Mouse (Mus musculus) limb, embryonic 10.5 days (tissue): ENCODE measurements around the gene Snx30. TPM values are rescaled to one million over a fixed set of nuclear protein-coding genes. Genes with fewer than 3 reads are reported as not detected.
A peak's percentile ranks its signal among the peaks of the same experiment; 100 is the strongest.

ENCODE experiments used
- DNase-seq: peaks from one replicate; pipeline ENCODE4 v3.0.0-alpha.2; 2017; ENCODE audit warnings: low spot score
- H3K27ac ChIP-seq: fragments of 300-500 bp; sonication (generic); 2 replicates; pipeline ENCODE4 v1.5.1; 2016; ENCODE audit warnings: mild to moderate bottlenecking
- H3K27me3 ChIP-seq: fragments of 300-500 bp; sonication (generic); 2 replicates; pipeline ENCODE4 v1.6.1; 2016; ENCODE audit warnings: low read depth, mild to moderate bottlenecking; ENCODE audit not compliant: poor library complexity, severe bottlenecking
- H3K36me3 ChIP-seq: fragments of 300-500 bp; sonication (generic); 2 replicates; pipeline ENCODE4 v1.6.1; 2016; ENCODE audit warnings: mild to moderate bottlenecking, moderate library complexity
- H3K4me1 ChIP-seq: fragments of 300-500 bp; sonication (generic); 2 replicates; pipeline ENCODE4 v1.6.1; 2016
- H3K4me3 ChIP-seq: fragments of 300-500 bp; sonication (generic); 2 replicates; pipeline ENCODE4 v1.5.1; 2016; ENCODE audit warnings: mild to moderate bottlenecking, moderate library complexity
- H3K9me3 ChIP-seq: fragments of 300-500 bp; sonication (generic); replicated peaks from 2 replicates; pipeline ENCODE4 v1.6.1; 2016; ENCODE audit warnings: mild to moderate bottlenecking
- WGBS: fragments of 180-500 bp; shearing (Covaris S2); methylation state at CpG from one replicate; pipeline ENCODE4 v1.1.7; 2016; 5-methylcytosine and 5-hydroxymethylcytosine counted together
- polyA plus RNA-seq: library from polyadenylated mRNA; unstranded; fragments of >200 nt; fragmentation: Nextera tagmentation; extraction: Ambion mirVana; gene quantifications from 2 replicates; pipeline ENCODE4 v1.2.1, GENCODE M21; 2016

Snx30 gene
- polyA plus RNA-seq, 1 experiment from 2014 or later = 5.3 TPM

DNA sequence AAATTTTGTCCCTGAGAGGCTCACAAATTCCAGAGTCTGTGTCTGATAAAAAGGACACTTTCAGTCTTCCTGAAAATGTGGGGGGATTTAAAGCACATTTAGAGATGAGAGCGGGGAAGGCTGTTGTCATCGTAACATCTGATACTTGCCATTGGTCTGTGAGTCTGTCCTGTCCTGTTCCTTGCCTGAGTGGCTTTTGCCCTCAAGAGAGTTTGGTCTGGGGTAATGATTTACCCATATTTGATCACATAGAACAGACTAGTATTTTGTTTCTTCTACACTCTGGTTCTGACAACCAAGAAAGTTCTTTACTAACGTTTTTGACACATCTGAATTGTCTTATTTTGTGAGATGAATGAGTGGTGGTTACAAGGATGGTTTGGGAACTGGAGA, 39.6 kb downstream of the Snx30 start:
- no peaks in the 10 kb centered on the region for H3K27me3 ChIP-seq
- no peaks in the 10 kb centered on the region for H3K36me3 ChIP-seq
- H3K27ac ChIP-seq = no peak overlapping the region
- WGBS = 86% methylated on average over 3 of the region's 3 CpGs
- peaks cover 3% of the 10 kb centered on the region for H3K4me1 ChIP-seq
- no peaks in the 10 kb centered on the region for H3K9me3 ChIP-seq
- DNase-seq = no peak
- H3K4me3 ChIP-seq = no peak overlapping the region

DNA sequence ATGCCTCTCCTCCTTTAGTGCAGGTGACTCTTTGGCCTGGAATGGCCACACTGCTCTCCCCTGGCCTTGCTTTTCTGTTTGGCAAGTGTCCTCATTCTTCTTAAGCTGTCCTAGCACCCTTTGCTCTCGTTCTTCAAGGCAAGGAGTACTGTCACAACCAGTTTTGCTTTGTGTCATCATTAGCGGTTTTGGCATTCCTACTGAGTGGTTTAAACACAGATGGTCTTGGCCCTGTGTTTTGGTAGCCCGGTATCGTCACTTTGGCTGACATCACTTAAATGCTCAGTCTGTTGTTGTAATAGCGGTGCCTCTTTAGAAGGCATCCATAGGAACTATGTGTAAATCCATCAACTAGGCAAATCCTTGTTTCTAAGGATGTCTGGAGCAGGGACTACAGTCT, 41.8 kb downstream of the Snx30 start:
- Histone ChIP-seq H3K27me3 (no peaks in the 10 kb centered on the region), H3K4me3 (no peak overlapping the region), H3K27ac (no peak overlapping the region), H3K36me3 (no peaks in the 10 kb centered on the region), H3K9me3 (no peaks in the 10 kb centered on the region), H3K4me1 (peaks cover 2% of the 10 kb centered on the region)
- no peak for DNase-seq
- WGBS = 90% methylated on average over 5 of the region's 5 CpGs

DNA sequence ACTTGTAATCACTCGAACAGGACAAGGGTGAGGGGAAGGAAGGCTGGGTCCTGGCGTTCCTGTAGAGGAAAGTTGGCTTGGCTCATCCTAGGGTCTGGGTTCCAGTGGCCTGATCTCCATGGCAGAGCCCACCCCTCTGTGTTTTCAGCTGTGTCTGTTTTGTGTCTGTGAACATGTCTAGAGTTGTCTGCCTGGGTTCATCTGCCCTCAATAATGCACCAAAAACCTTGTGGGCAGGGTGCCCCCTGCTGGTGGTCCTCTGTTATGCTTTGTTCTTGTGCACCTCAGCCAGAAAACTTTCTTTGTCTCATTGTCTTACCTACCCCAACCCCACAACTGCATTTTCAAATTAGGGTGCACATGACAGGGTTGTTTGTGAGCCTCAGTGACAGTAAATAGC, 44.5 kb downstream of the Snx30 start:
- DNase-seq = peak; percentile 70
- Histone ChIP-seq H3K27me3 (no peaks in the 10 kb centered on the region), H3K9me3 (no peaks in the 10 kb centered on the region), H3K36me3 (no peaks in the 10 kb centered on the region), H3K27ac (peak overlapping the region; percentile 30; the same call in 1 of the 2 replicates), H3K4me1 (no peaks in the 10 kb centered on the region), H3K4me3 (no peak overlapping the region)
- 63% methylated on average over 2 of the region's 2 CpGs for WGBS

DNA sequence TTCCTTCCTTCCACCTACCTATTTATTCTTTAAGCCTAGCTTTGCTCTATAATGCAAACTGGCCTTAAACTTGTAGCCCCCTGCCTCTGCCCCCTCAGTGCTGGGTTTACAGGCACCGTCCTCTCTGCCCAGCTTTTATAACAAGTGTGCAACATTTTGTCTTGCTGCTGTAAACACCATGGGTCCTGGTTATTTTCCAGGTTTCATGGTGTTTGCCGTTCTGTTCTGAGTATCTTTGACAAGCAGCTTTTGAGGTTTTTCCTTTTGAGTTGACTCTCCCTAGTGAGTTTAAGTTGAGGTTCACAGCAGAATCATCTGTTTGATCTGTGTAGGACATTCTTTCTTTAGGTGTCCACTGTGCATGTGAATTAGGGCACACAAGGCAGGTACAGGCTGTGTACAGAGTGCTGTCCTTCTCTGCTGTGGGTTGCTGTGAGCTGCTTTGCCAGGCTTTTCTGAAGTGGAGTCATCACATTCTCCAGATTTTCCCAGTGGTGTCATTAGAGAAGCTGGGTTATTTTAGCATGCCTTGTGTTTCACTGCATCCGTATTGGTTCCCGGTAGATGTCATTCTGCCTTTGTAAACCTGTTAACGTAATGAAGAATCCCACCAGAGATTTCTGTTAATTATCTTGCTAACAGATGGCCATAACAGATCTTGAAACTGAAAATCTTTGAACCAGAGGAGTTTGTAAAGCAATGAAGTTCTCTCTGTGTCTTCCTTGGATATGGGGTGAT, 45.4 kb downstream of the Snx30 start:
- H3K4me1 ChIP-seq = no peaks in the 10 kb centered on the region
- no peaks in the 10 kb centered on the region for H3K36me3 ChIP-seq
- no peaks in the 10 kb centered on the region for H3K9me3 ChIP-seq
- H3K27me3 ChIP-seq = no peaks in the 10 kb centered on the region
- H3K4me3 ChIP-seq = no peak overlapping the region
- no peak overlapping the region for H3K27ac ChIP-seq
- 95% methylated on average over 5 of the region's 5 CpGs for WGBS
- DNase-seq = no peak

DNA sequence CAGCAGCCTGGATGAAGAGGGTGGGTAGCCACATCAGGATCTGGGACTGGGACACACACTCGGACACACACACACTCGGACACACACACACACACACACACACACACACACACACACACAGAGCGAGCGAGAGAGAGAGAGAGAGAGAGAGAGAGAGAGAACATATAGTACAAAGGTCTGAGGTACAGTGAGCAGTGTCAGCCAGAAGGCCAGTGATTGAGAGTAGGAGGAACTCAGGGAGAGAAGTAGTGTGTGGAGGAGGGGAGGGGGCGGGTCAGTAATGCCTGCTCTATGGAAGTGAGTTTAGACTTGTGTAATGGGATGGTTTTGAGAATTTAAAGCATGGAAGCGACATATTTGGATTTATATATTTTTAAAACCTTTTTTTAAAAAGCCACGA, 47.5 kb downstream of the Snx30 start:
- no peak overlapping the region for H3K4me3 ChIP-seq
- no peak overlapping the region for H3K27ac ChIP-seq
- no peaks in the 10 kb centered on the region for H3K27me3 ChIP-seq
- H3K4me1 ChIP-seq = no peaks in the 10 kb centered on the region
- no peaks in the 10 kb centered on the region for H3K36me3 ChIP-seq
- DNase-seq = no peak
- H3K9me3 ChIP-seq = no peaks in the 10 kb centered on the region
- 91% methylated on average over 7 of the region's 7 CpGs for WGBS

DNA sequence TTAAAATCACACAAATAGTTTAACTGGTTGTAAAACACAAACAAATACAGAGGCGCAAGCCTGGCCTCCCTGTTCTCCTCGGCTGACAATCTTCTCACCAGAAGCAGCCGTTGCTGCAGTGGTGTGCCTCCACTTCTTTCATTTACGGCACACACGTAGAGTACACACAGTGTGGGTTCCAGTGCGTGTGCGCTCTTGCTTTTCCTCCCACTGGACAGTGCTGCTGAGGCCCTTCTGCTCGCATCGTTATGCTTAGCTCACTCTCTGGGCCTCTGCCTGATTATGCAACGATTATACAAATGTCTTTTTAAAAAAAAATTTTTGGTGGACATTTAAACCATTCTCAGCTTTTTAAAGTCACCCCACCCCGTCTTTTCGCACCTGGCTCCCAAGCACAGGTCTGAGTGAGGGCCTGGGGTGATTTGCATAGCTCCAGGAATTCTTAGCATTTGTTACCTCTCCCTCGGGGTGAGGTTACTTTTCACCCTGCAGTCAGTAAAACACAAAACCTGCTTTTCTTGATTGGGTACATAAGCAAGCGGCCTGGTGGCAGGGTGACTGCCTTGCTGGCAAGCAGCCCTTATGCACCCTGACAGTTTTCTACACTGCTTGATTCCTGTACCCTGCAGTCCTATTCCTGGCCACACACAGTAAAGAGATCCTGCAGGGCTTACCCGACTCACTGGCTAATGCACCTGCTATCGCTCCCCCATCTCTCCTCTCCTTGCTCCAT, 54.2 kb downstream of the Snx30 start:
- H3K27me3 ChIP-seq = no peaks in the 10 kb centered on the region
- no peak overlapping the region for H3K27ac ChIP-seq
- WGBS = 63% methylated on average over 16 of the region's 16 CpGs
- H3K4me1 ChIP-seq = peaks cover 16% of the 10 kb centered on the region
- no peak for DNase-seq
- H3K9me3 ChIP-seq = no peaks in the 10 kb centered on the region
- H3K36me3 ChIP-seq = no peaks in the 10 kb centered on the region
- no peak overlapping the region for H3K4me3 ChIP-seq

DNA sequence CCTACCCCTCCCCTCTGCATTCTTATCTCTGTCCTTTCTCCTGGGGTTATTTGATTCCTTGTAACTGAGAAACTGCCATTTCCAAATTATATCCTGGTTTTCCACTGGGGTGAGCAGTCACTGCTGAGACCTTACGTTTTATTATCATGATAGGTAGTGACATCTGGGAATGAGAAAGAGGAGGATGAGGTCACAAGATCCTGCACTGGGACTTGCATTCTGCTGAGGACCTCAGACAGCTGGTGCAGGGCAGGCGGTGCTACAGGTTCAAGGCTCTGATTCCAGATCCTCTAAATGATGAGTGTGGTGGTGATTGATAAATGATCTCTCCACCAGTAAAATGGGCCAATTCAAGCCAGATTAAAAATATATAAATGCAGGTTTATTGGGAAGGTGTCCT, 54.8 kb downstream of the Snx30 start:
- Histone ChIP-seq H3K4me3 (no peak overlapping the region), H3K4me1 (peaks cover 16% of the 10 kb centered on the region), H3K36me3 (no peaks in the 10 kb centered on the region), H3K27ac (no peak overlapping the region), H3K27me3 (no peaks in the 10 kb centered on the region), H3K9me3 (no peaks in the 10 kb centered on the region)
- DNase-seq = no peak
- WGBS = 65% methylated on average over 2 of the region's 2 CpGs

DNA sequence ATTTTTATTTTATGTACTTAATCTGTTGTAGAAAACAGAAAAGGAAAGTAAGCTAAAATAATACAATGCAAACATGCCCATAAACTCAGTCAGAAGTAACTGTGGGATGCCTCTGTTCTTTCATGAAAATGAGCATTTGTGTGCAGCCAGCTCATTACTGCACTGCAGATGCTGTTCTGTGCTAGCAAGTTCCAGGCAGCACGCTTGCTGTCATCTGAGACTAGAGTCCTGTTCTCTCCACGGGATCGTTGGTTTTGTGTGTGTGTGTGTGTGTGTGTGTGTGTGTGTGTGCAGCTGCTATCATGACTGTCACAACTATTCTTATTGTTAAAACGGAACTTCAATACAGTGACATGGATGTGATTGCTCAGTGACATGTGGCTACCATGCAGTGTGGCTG, 56.2 kb downstream of the Snx30 start:
- Histone ChIP-seq H3K36me3 (no peaks in the 10 kb centered on the region), H3K27me3 (no peaks in the 10 kb centered on the region), H3K27ac (no peak overlapping the region), H3K4me1 (peaks cover 16% of the 10 kb centered on the region), H3K4me3 (no peak overlapping the region), H3K9me3 (no peaks in the 10 kb centered on the region)
- WGBS = 58% methylated on average over 4 of the region's 4 CpGs
- DNase-seq = no peak

DNA sequence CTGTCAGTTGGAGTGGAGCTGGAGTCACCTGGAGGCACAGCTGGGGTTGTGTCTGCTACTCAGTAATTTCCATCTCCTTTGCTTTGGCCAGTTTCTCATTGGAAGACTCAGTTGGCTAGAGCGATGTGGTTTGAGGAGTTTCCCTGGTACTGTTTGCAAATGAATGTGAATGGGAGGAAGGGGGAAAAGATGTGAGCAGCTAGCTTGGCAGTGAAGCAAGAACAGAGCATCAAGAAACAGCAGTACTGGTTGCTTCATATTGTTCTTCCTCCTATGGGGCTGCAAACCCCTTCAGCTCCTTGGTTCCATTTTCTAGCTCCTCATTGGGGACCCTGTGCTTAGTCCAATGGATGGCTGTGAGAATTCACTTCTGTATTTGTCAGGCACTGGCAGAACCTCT, 56.7 kb downstream of the Snx30 start:
- Histone ChIP-seq H3K9me3 (no peaks in the 10 kb centered on the region), H3K27ac (no peak overlapping the region), H3K4me3 (no peak overlapping the region), H3K36me3 (no peaks in the 10 kb centered on the region), H3K4me1 (peaks cover 16% of the 10 kb centered on the region), H3K27me3 (no peaks in the 10 kb centered on the region)
- no peak for DNase-seq
- WGBS = 84% methylated on average over 1 of the region's 1 CpGs

DNA sequence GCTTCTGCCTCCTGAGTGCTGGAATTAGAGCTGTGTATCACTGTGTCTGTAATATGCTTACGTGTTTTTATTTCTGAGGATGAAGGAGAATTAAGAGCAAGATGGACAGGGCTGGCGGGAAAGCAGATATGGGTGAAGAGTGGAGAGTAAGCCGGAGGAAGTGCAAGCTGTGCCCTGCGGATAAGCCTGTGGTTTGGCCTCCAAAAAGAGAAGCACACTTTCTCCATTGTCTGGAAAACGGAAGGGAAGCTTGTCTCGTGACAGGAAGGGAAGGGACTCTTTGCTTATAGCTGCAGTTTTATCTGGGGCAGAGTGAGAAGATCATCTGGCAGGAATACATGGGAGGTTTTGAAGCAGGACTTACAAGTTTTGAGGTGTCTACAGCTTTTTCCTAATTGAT, 58.2 kb downstream of the Snx30 start:
- DNase-seq = no peak
- no peak overlapping the region for H3K27ac ChIP-seq
- no peaks in the 10 kb centered on the region for H3K36me3 ChIP-seq
- H3K27me3 ChIP-seq = no peaks in the 10 kb centered on the region
- no peaks in the 10 kb centered on the region for H3K9me3 ChIP-seq
- 81% methylated on average over 6 of the region's 6 CpGs for WGBS
- peaks cover 16% of the 10 kb centered on the region for H3K4me1 ChIP-seq
- H3K4me3 ChIP-seq = no peak overlapping the region

DNA sequence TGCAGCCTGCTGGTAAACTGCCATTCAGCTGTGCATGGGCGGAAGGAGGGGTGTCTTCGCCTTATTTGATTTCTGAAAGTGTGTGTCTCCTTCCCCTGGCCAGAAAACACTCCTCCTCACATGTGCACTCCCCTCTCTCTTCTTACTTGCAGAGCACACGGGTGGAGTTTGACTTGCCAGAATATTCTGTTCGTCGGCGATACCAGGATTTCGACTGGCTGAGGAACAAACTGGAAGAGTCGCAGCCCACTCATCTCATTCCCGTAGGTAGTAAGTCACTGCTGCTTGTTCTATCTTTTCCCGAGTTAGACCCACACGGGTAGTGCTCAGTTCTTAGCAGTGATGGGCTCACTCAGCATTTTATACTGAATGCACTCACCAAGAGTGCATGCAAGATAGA, 62.4 kb downstream of the Snx30 start:
- WGBS = 87% methylated on average over 11 of the region's 11 CpGs
- no peaks in the 10 kb centered on the region for H3K4me1 ChIP-seq
- no peaks in the 10 kb centered on the region for H3K27me3 ChIP-seq
- H3K4me3 ChIP-seq = no peak overlapping the region
- H3K27ac ChIP-seq = no peak overlapping the region
- no peak for DNase-seq
- no peaks in the 10 kb centered on the region for H3K36me3 ChIP-seq
- no peaks in the 10 kb centered on the region for H3K9me3 ChIP-seq

DNA sequence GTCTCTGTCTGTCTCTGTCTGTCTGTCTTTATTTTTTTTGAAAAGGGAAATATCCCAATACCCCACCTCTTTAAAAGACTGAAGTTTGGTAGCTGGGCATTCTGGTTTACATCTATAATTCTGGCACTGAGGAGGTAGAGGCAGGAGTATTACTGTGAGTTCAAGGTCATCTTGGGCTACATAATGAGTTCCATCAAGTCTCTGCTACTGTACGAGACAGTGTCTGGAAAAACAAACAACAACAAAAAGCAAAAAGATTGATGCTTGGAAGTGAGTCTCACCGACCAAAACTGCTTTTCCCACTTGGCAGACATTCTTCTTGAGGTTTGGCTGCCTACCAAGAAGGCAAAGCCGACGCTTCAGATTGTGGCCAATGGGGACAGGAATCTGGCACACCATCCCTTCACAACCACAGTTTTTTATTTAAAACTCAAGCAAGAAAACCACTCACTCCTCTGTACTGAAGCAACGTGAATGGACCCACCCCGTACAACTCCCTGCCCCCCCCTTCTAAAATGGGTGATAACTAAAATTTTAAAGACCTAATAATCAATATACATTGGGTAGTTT, 63.9 kb downstream of the Snx30 start:
- no peak for DNase-seq
- Histone ChIP-seq H3K36me3 (no peaks in the 10 kb centered on the region), H3K27me3 (no peaks in the 10 kb centered on the region), H3K4me1 (no peaks in the 10 kb centered on the region), H3K9me3 (no peaks in the 10 kb centered on the region), H3K4me3 (no peak overlapping the region), H3K27ac (no peak overlapping the region)
- WGBS = 86% methylated on average over 6 of the region's 6 CpGs

DNA sequence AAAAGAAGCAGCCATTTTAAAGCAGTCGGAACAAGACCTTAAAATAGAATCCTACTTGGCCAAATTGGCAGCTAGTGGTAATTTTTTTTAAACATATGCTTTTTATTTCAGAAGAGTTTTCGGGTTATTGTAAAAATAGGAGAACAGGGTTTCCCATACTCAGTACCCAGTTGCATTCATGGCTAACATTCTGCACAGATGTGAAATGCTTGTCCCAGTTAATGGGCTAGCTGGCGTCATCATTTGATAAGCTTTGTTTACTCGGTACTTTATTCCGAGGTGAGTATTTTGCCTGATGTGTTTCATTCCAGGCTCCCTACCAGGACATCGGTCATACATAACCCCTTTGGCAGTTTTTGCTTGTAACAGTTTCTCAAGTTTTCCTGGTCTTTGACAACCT, 64.8 kb downstream of the Snx30 start:
- no peaks in the 10 kb centered on the region for H3K9me3 ChIP-seq
- no peaks in the 10 kb centered on the region for H3K4me1 ChIP-seq
- H3K27ac ChIP-seq = no peak overlapping the region
- no peak for DNase-seq
- no peak overlapping the region for H3K4me3 ChIP-seq
- no peaks in the 10 kb centered on the region for H3K36me3 ChIP-seq
- no peaks in the 10 kb centered on the region for H3K27me3 ChIP-seq
- WGBS = 89% methylated on average over 6 of the region's 6 CpGs
